Mouse (Mus musculus): ENCODE results near the gene 4930469K13Rik. TPM values are rescaled to one million over a fixed set of nuclear protein-coding genes. Genes with fewer than 3 reads are reported as not detected.

The 4930469K13Rik gene
- polyA plus RNA-seq, 1 experiment from 2014 or later = 0.74 TPM

GRCm38 (mm10) chr11:34053031-34053818, 45.1 kb downstream of the 4930469K13Rik start:
- no peak overlapping the region for H3K4me2 ChIP-seq (ENCODE audit: low read length)
- WGBS = 86% methylated on average over 6 of the region's 6 CpGs
- H3K27me3 ChIP-seq (replicated peaks; ENCODE audit: control insufficient read depth, insufficient read depth, low read length) = no peaks in the 10 kb centered on the region
- no peak overlapping the region for H3K4me3 ChIP-seq (ENCODE audit: low read depth, low read length)
- no peaks in the 10 kb centered on the region for H3K36me3 ChIP-seq (ENCODE audit: control insufficient read depth, insufficient read depth, low read length)
- no peak for ATAC-seq (replicated peaks; ENCODE audit: low FRiP score, low TSS enrichment, low read depth)
- H3K4me1 ChIP-seq (replicated peaks; ENCODE audit: control insufficient read depth, insufficient read depth, low read length) = no peaks in the 10 kb centered on the region
- H3K9me3 ChIP-seq (ENCODE audit: control insufficient read depth, low read length) = no peaks in the 10 kb centered on the region
- no peak overlapping the region for H3K27ac ChIP-seq (ENCODE audit: low read depth)
- H3K9ac ChIP-seq (ENCODE audit: low read length) = no peak overlapping the region
- no peak for DNase-seq (ENCODE audit: low spot score)

- no peak overlapping the region for H3K4me3 ChIP-seq (ENCODE audit: low read depth, low read length)
- H3K27ac ChIP-seq (ENCODE audit: low read depth) = no peak overlapping the region
- H3K9ac ChIP-seq (ENCODE audit: low read length) = no peak overlapping the region
- H3K36me3 ChIP-seq (ENCODE audit: control insufficient read depth, insufficient read depth, low read length) = no peaks in the 10 kb centered on the region
- no peaks in the 10 kb centered on the region for H3K4me1 ChIP-seq (replicated peaks; ENCODE audit: control insufficient read depth, insufficient read depth, low read length)
- ATAC-seq (replicated peaks; ENCODE audit: low FRiP score, low TSS enrichment, low read depth) (no peak), DNase-seq (ENCODE audit: low spot score) (no peak)
- H3K9me3 ChIP-seq (ENCODE audit: control insufficient read depth, low read length) = no peaks in the 10 kb centered on the region
- no peaks in the 10 kb centered on the region for H3K27me3 ChIP-seq (replicated peaks; ENCODE audit: control insufficient read depth, insufficient read depth, low read length)
- no peak overlapping the region for H3K4me2 ChIP-seq (ENCODE audit: low read length)
- 87% methylated on average over 2 of the region's 2 CpGs for WGBS
Measured at GRCm38 (mm10) chr11:34050643-34051042, 47.7 kb downstream of the 4930469K13Rik start.

GRCm38 (mm10) chr11:34050063-34050462, 48.3 kb downstream of the 4930469K13Rik start:
- 87% methylated on average over 1 of the region's 1 CpGs for WGBS

DNA sequence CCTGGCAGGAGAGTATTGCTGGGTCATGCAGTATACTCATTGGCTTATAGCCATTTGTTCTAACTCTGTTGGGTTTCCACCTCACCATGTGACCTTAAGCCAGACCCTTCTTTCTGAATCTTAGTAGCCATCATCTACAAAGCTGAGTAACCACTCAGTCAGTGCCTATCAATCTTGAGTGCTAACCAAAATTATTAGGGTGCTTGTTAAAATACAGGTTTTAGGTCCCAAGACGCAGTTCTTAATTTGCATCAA, 49.3 kb downstream of the 4930469K13Rik start:
- H3K9me3 ChIP-seq (ENCODE audit: control insufficient read depth, low read length) = no peaks in the 10 kb centered on the region
- DNase-seq (ENCODE audit: low spot score) = no peak
- no peak for ATAC-seq (replicated peaks; ENCODE audit: low FRiP score, low TSS enrichment, low read depth)
- H3K4me1 ChIP-seq (replicated peaks; ENCODE audit: control insufficient read depth, insufficient read depth, low read length) = no peaks in the 10 kb centered on the region
- no peaks in the 10 kb centered on the region for H3K36me3 ChIP-seq (ENCODE audit: control insufficient read depth, insufficient read depth, low read length)
- no peak overlapping the region for H3K27ac ChIP-seq (ENCODE audit: low read depth)
- H3K4me3 ChIP-seq (ENCODE audit: low read depth, low read length) = no peak overlapping the region
- no peaks in the 10 kb centered on the region for H3K27me3 ChIP-seq (replicated peaks; ENCODE audit: control insufficient read depth, insufficient read depth, low read length)
- no peak overlapping the region for H3K9ac ChIP-seq (ENCODE audit: low read length)
- 95% methylated on average over 1 of the region's 1 CpGs for WGBS
- H3K4me2 ChIP-seq (ENCODE audit: low read length) = no peak overlapping the region

More at GRCm38 (mm10) chr11:34050063-34050462, 48.3 kb downstream of the 4930469K13Rik start:
- Histone ChIP-seq H3K27ac (ENCODE audit: low read depth) (no peak overlapping the region), H3K4me3 (ENCODE audit: low read depth, low read length) (no peak overlapping the region), H3K27me3 (replicated peaks; ENCODE audit: control insufficient read depth, insufficient read depth, low read length) (no peaks in the 10 kb centered on the region), H3K9ac (ENCODE audit: low read length) (no peak overlapping the region), H3K4me1 (replicated peaks; ENCODE audit: control insufficient read depth, insufficient read depth, low read length) (no peaks in the 10 kb centered on the region), H3K36me3 (ENCODE audit: control insufficient read depth, insufficient read depth, low read length) (no peaks in the 10 kb centered on the region), H3K9me3 (ENCODE audit: control insufficient read depth, low read length) (no peaks in the 10 kb centered on the region), H3K4me2 (ENCODE audit: low read length) (no peak overlapping the region)
- ATAC-seq (replicated peaks; ENCODE audit: low FRiP score, low TSS enrichment, low read depth) = no peak
- no peak for DNase-seq (ENCODE audit: low spot score)

GRCm38 (mm10) chr11:34048375-34049124, 49.8 kb downstream of the 4930469K13Rik start:
- H3K4me2 ChIP-seq (ENCODE audit: low read length) = no peak overlapping the region
- 89% methylated on average over 8 of the region's 8 CpGs for WGBS
- no peaks in the 10 kb centered on the region for H3K9me3 ChIP-seq (ENCODE audit: control insufficient read depth, low read length)
- no peaks in the 10 kb centered on the region for H3K27me3 ChIP-seq (replicated peaks; ENCODE audit: control insufficient read depth, insufficient read depth, low read length)
- no peaks in the 10 kb centered on the region for H3K4me1 ChIP-seq (replicated peaks; ENCODE audit: control insufficient read depth, insufficient read depth, low read length)
- no peak overlapping the region for H3K9ac ChIP-seq (ENCODE audit: low read length)
- ATAC-seq (replicated peaks; ENCODE audit: low FRiP score, low TSS enrichment, low read depth) = no peak
- DNase-seq (ENCODE audit: low spot score) = no peak
- H3K4me3 ChIP-seq (ENCODE audit: low read depth, low read length) = no peak overlapping the region
- no peaks in the 10 kb centered on the region for H3K36me3 ChIP-seq (ENCODE audit: control insufficient read depth, insufficient read depth, low read length)
- H3K27ac ChIP-seq (ENCODE audit: low read depth) = no peak overlapping the region

GRCm38 (mm10) chr11:34047542-34047937, 50.8 kb downstream of the 4930469K13Rik start:
- Histone ChIP-seq H3K4me2 (ENCODE audit: low read length) (no peak overlapping the region), H3K9ac (ENCODE audit: low read length) (no peak overlapping the region), H3K9me3 (ENCODE audit: control insufficient read depth, low read length) (no peaks in the 10 kb centered on the region), H3K27me3 (replicated peaks; ENCODE audit: control insufficient read depth, insufficient read depth, low read length) (no peaks in the 10 kb centered on the region), H3K27ac (ENCODE audit: low read depth) (no peak overlapping the region), H3K4me1 (replicated peaks; ENCODE audit: control insufficient read depth, insufficient read depth, low read length) (no peaks in the 10 kb centered on the region), H3K36me3 (ENCODE audit: control insufficient read depth, insufficient read depth, low read length) (no peaks in the 10 kb centered on the region), H3K4me3 (ENCODE audit: low read depth, low read length) (no peak overlapping the region)
- WGBS = 82% methylated on average over 5 of the region's 5 CpGs
- no peak for ATAC-seq (replicated peaks; ENCODE audit: low FRiP score, low TSS enrichment, low read depth)
- DNase-seq (ENCODE audit: low spot score) = no peak

DNA sequence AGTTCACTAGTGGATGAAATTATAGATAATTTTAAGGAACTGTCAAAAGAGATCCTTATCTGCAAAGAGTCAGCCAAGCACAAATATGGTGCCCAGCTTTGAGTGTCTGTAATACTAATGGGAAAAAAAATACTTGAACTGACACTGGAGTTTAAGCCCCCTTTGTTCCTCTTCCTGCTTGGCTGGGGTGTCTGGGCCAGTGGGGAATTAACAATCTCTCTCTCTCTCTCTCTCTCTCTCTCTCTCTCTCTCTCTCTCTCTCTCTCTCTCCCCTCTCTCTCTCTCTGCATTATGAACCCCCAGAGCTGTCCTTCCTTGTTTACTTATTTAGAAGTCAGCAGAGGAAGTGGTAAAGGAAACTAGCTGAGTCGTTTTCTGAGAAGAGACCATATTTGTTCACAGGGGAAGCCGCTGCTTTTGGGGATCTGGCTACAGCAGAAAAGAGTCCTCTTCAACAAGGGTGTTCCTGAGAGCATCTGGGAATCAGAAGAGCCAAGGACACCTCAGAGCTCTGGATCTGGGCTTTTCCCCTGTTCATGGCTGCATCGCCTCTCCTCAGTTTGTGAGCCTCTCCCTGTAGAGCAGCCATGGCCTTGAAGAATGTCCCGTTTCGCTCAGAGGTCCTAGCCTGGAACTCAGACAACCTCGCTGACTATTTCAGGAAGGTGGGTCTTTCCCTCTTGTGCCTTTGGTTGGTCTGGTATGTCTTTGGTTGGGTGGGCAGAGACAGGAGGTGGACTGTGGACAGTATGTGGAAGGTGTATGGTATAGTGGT, 51.4 kb downstream of the 4930469K13Rik start, which contains the start of gene Lcp2:
Gene Lcp2 (plus strand): TSS at position 154 of the 775 bp plus-strand sequence.
- no peak within 1 kb of the TSS for H3K27ac ChIP-seq (ENCODE audit: low read depth)
- DNase-seq (ENCODE audit: low spot score) (no peak), ATAC-seq (replicated peaks; ENCODE audit: low FRiP score, low TSS enrichment, low read depth) (no peak)
- H3K36me3 ChIP-seq (ENCODE audit: control insufficient read depth, insufficient read depth, low read length) = no peaks in the 10 kb centered on the region
- no peak within 1 kb of the TSS for H3K9ac ChIP-seq (ENCODE audit: low read length)
- H3K4me3 ChIP-seq (ENCODE audit: low read depth, low read length) = no peak within 1 kb of the TSS
- no peaks in the 10 kb centered on the region for H3K9me3 ChIP-seq (ENCODE audit: control insufficient read depth, low read length)
- H3K4me2 ChIP-seq (ENCODE audit: low read length) = no peak within 1 kb of the TSS
- H3K4me1 ChIP-seq (replicated peaks; ENCODE audit: control insufficient read depth, insufficient read depth, low read length) = no peaks in the 10 kb centered on the region
- H3K27me3 ChIP-seq (replicated peaks; ENCODE audit: control insufficient read depth, insufficient read depth, low read length) = no peaks in the 10 kb centered on the region
- 78% methylated on average over 6 of the region's 6 CpGs for WGBS

DNA sequence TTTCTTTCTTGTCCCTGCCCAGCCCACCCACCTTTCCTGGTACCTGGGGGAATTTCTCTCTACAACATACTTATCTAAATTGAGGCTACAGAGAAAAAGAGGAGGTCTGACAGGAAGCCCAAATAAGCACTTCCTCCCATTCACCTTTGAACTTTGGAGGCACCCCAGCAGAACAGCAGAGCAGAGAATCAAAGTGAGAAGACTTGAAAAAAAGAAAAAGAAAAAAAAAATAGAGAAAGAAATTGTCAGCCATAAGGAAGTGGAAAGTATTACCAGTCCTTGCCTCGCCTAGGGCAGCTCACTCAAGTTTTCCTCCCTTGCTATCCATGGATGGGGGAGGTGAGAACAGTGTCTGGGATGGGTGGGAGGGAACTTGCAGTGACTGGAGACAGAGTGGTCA, 55.5 kb downstream of the 4930469K13Rik start:
- H3K27ac ChIP-seq (ENCODE audit: low read depth) = no peak overlapping the region
- no peaks in the 10 kb centered on the region for H3K4me1 ChIP-seq (replicated peaks; ENCODE audit: control insufficient read depth, insufficient read depth, low read length)
- ATAC-seq (replicated peaks; ENCODE audit: low FRiP score, low TSS enrichment, low read depth) (no peak), DNase-seq (ENCODE audit: low spot score) (no peak)
- H3K4me2 ChIP-seq (ENCODE audit: low read length) = no peak overlapping the region
- H3K27me3 ChIP-seq (replicated peaks; ENCODE audit: control insufficient read depth, insufficient read depth, low read length) = no peaks in the 10 kb centered on the region
- H3K36me3 ChIP-seq (ENCODE audit: control insufficient read depth, insufficient read depth, low read length) = no peaks in the 10 kb centered on the region
- H3K4me3 ChIP-seq (ENCODE audit: low read depth, low read length) = no peak overlapping the region
- no peaks in the 10 kb centered on the region for H3K9me3 ChIP-seq (ENCODE audit: control insufficient read depth, low read length)
- 76% methylated on average over 1 of the region's 1 CpGs for WGBS
- H3K9ac ChIP-seq (ENCODE audit: low read length) = no peak overlapping the region

Data from intestine, embryonic 14.5 days (tissue).